Mouse (Mus musculus) embryonic facial prominence, embryonic 13.5 days (tissue): ENCODE measurements around the gene Crtc2. TPM values are rescaled to one million over a fixed set of nuclear protein-coding genes. Genes with fewer than 3 reads are reported as not detected.

ENCODE experiments used
- ATAC-seq: fragments of 200-750 bp; cut with Nextera tagmentation; 2 replicates; pipeline ENCODE4 v1.8.0; 2017; ENCODE audit warnings: low read depth; ENCODE audit not compliant: insufficient number of reproducible peaks, insufficient read depth, low FRiP score, low TSS enrichment
- H3K27ac ChIP-seq: fragments of 300-500 bp; sonication (generic); 2 replicates; pipeline ENCODE4 v1.5.1; 2015; ENCODE audit warnings: moderate library complexity, mild to moderate bottlenecking, inconsistent platforms
- H3K27me3 ChIP-seq: fragments of 300-500 bp; sonication (generic); 2 replicates; pipeline ENCODE4 v1.6.1; 2015; ENCODE audit warnings: mild to moderate bottlenecking, inconsistent platforms
- H3K36me3 ChIP-seq: fragments of 300-500 bp; sonication (generic); 2 replicates; pipeline ENCODE4 v1.6.1; 2015; ENCODE audit warnings: mild to moderate bottlenecking, inconsistent platforms
- H3K4me1 ChIP-seq: fragments of 300-500 bp; sonication (generic); 2 replicates; pipeline ENCODE4 v1.6.1; 2015; ENCODE audit warnings: inconsistent platforms
- H3K4me2 ChIP-seq: fragments of 300-500 bp; sonication (generic); 2 replicates; pipeline ENCODE4 v1.6.1; 2015; ENCODE audit warnings: moderate library complexity, mild to moderate bottlenecking, inconsistent platforms
- H3K4me3 ChIP-seq: fragments of 300-500 bp; sonication (generic); 2 replicates; pipeline ENCODE4 v1.5.1; 2015; ENCODE audit warnings: mild to moderate bottlenecking, inconsistent platforms
- H3K9ac ChIP-seq: fragments of 300-500 bp; sonication (generic); 2 replicates; pipeline ENCODE4 v1.6.1; 2015; ENCODE audit warnings: mild to moderate bottlenecking, inconsistent platforms
- H3K9me3 ChIP-seq: fragments of 300-500 bp; sonication (generic); 2 replicates; pipeline ENCODE4 v1.6.1; 2016; ENCODE audit warnings: inconsistent platforms
- WGBS: fragments of 180-500 bp; shearing (Covaris S2); methylation state at CpG from one replicate; pipeline ENCODE4 v1.1.7; 2015; ENCODE audit warnings: mixed read lengths; 5-methylcytosine and 5-hydroxymethylcytosine counted together
- polyA plus RNA-seq: library from polyadenylated mRNA; unstranded; fragments of >200 nt; fragmentation: Nextera tagmentation; extraction: Ambion mirVana; gene quantifications from 2 replicates; pipeline ENCODE4 v1.2.1, GENCODE M21; 2015

The Crtc2 gene
- polyA plus RNA-seq, 1 experiment from 2014 or later = 26.9 TPM

DNA sequence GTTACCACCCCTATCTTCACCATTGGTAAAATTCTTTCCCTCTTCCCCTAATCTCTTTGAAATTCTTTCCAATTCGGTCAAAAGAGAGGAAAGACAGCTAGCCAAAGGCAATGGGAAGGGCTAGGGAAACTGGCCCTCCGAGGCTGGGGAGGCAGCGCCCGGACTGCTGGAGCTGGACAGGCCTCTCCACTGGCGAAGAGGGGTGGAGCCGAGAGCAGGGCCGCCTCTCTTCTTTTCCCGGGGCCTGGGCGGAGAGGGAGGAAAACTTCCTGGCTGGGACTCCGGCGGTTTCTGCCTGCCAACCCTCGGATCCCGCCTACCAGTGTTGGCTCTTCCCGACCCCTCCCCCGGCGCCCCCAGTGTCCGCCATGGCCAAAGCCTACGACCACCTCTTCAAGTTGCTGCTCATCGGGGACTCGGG lies 33.4 kb upstream of the Crtc2 start:
- Histone ChIP-seq H3K4me3 (peak overlapping the region; percentile 51), H3K36me3 (peaks cover 25% of the 10 kb centered on the region), H3K9me3 (no peaks in the 10 kb centered on the region), H3K9ac (peak overlapping the region; percentile 69), H3K27ac (peak overlapping the region; percentile 80), H3K27me3 (no peaks in the 10 kb centered on the region), H3K4me1 (peaks cover 11% of the 10 kb centered on the region), H3K4me2 (peak overlapping the region; percentile 77)
- under 1% methylated on average over 20 of the region's 20 CpGs for WGBS
- ATAC-seq = peak; percentile 75

DNA sequence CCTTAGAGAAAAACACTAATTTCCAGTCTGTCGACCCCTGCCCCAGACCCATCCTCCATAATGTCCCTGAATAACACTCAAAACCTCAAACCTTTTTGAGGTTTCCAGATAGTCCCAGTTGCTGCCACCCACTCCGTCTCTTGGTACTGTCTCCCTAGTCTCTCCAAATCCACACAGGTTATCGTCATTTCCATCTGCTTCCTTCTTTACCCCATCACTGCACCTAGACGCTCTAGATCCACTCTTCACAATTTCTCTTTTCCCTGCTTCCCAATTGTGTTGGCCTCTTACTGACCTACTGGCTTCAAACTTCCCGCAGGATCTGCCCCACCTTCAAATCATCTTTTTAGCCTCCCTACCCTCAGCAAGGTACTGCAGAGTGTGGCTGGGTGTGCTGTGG lies 32.8 kb upstream of the Crtc2 start:
- 20% methylated on average over 5 of the region's 5 CpGs for WGBS
- Histone ChIP-seq H3K4me2 (peak overlapping the region; percentile 77), H3K4me3 (peak overlapping the region; percentile 51), H3K9me3 (no peaks in the 10 kb centered on the region), H3K9ac (peak overlapping the region; percentile 69), H3K4me1 (peaks cover 11% of the 10 kb centered on the region), H3K36me3 (peaks cover 31% of the 10 kb centered on the region), H3K27me3 (no peaks in the 10 kb centered on the region), H3K27ac (0 out of 2 replicates have a peak overlapping the region, but pooled peaks have one; percentile 80)
- ATAC-seq = no peak

DNA sequence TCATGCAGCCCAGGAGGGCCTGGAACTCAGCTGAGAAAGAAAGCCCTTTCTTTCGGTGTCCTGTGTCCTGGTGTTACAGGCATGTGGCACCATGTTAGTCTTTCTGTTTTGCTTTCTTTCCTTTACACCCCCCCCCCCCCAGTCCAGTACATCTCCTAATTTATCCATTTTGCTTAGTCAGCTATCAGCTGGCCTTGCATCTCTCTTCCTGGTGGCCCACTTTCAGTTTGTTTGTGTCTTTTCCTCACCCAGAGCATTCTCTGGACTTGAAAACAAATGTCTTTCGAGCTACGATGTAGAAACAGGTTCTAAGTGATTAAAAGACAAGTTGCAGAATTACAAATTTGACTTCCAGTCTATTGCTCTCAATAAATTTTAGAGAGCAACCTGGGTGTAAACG lies 31.5 kb upstream of the Crtc2 start:
- ATAC-seq = no peak
- Histone ChIP-seq H3K4me1 (peaks cover 11% of the 10 kb centered on the region), H3K9me3 (no peaks in the 10 kb centered on the region), H3K27me3 (no peaks in the 10 kb centered on the region), H3K4me2 (peak overlapping the region; percentile 77; the same call in 1 of the 2 replicates), H3K36me3 (peaks cover 32% of the 10 kb centered on the region), H3K27ac (no peak overlapping the region), H3K9ac (no peak overlapping the region), H3K4me3 (no peak overlapping the region)
- 91% methylated on average over 4 of the region's 4 CpGs for WGBS

DNA sequence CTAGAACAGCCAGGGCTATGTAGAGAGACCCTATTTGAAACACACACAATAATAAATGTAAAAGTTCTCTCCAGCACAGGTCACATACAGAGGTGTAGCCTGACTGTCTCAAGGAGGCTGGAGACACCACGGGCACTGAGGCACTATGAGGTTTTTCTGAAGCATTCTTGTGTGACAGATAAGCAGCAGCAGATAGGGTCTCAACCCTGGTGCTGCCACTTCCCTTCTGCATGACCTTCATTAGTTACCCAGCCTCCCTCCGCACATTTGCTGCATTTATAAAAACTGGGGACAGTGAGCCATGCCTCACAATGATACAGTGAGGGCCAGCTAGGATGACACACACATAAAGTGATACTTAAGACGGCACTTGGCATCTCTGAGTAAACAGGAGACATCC lies 31.0 kb upstream of the Crtc2 start:
- ATAC-seq = no peak
- no peaks in the 10 kb centered on the region for H3K27me3 ChIP-seq
- H3K4me1 ChIP-seq = peaks cover 11% of the 10 kb centered on the region
- no peaks in the 10 kb centered on the region for H3K9me3 ChIP-seq
- no peak overlapping the region for H3K9ac ChIP-seq
- WGBS = 75% methylated on average over 3 of the region's 3 CpGs
- H3K27ac ChIP-seq = no peak overlapping the region
- no peak overlapping the region for H3K4me2 ChIP-seq
- H3K36me3 ChIP-seq = peaks cover 32% of the 10 kb centered on the region
- H3K4me3 ChIP-seq = no peak overlapping the region

DNA sequence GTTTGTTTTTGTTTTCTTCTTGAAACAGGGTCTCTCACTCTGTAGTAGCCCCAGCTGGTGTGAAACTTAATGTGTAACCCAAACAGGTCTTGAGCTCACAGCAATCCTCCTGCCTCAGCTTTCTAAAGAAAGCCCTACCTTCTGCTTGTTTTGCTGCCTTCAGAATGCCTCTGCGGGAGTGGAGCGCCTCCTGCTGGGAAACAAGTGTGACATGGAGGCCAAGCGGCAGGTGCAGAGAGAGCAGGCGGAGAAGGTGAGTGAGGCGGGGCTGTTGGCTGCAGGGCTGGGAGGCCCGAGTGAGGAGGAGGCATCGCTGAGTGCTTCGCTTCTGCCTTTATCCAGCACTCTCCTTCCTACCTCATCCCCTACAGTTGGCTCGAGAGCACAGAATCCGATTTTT lies 29.6 kb upstream of the Crtc2 start:
- Histone ChIP-seq H3K4me1 (peaks cover 11% of the 10 kb centered on the region), H3K27ac (no peak overlapping the region), H3K9me3 (no peaks in the 10 kb centered on the region), H3K9ac (no peak overlapping the region), H3K4me3 (no peak overlapping the region), H3K4me2 (no peak overlapping the region), H3K36me3 (peaks cover 32% of the 10 kb centered on the region), H3K27me3 (no peaks in the 10 kb centered on the region)
- 83% methylated on average over 10 of the region's 10 CpGs for WGBS
- ATAC-seq = no peak

DNA sequence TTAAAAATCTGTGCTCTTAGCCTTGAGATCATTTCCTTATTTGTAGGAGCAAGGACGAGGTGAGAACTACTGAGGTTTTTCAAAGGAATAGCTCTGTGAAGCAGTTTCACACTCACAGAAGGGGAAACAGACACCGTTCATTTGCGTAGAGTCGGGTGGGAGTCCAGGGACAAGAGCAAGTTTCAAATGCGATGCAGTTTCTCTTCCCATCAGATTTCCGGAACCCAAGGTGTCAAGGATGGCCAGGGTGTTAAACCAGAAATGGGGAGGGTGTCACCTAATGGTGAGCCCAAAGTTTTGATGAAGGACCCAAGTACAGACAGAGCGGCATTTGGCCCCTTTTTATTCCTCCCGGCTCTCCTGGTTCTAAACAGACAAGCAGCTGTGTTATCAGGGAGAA lies 22.9 kb upstream of the Crtc2 start:
- WGBS = 14% methylated on average over 8 of the region's 8 CpGs

DNA sequence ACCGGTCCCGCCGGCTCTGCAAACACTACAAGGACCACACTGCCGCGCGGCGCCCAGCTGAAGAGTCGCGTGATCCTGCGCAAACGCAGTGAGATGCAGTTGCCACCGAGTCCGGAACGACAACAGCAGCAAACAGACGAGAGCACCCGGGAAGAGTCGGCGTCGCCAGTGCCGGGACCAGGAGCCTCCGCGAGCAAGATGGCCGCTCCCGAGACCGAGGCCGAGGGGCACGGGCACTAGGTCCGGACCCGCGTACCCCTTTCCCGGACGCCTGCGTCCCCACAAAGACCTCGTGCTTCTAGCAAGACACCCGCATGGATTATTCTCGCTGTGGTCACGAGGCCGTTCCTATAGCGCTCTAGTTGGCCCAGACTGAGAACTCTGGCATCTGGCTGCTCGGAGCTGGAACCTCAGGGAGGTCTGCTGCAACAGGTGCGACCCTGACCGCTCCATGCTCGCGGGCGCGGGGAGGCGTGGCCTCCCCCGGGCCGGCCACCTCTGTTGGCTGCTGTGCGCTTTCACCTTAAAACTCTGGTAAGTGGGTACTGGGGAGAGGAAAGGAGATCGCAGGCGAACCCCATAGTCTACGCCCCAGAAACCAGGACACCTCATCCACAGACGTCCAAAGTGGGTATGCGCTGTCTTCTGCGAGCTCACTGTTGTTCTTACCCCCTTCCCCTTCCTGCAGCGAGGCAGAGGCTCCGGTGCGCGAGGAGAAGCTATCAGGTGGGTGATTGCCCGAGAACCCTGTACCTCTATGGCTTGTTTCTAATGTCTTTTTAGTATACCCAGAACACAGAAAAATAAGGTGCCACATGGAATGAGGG lies 22.2 kb upstream of the Crtc2 start, which contains the start of gene Jtb:
Gene Jtb, plus strand, starts transcription at position 91 of the 827 bp plus-strand sequence.
- peaks cover 8% of the 10 kb centered on the region for H3K4me1 ChIP-seq
- no peaks in the 10 kb centered on the region for H3K27me3 ChIP-seq
- ATAC-seq = peak; percentile 94
- H3K27ac ChIP-seq = peak within 1 kb of the TSS; percentile 88
- no peaks in the 10 kb centered on the region for H3K9me3 ChIP-seq
- under 1% methylated on average over 61 of the region's 61 CpGs for WGBS
- peak within 1 kb of the TSS; percentile 87 for H3K4me3 ChIP-seq
- H3K36me3 ChIP-seq = peaks cover 35% of the 10 kb centered on the region
- peak within 1 kb of the TSS; percentile 81 for H3K4me2 ChIP-seq
- peak within 1 kb of the TSS; percentile 89 for H3K9ac ChIP-seq

More for the DNA sequence above, 22.9 kb upstream of the Crtc2 start:
- ATAC-seq = no peak
- Histone ChIP-seq H3K4me2 (peak overlapping the region; percentile 81), H3K4me1 (peaks cover 8% of the 10 kb centered on the region), H3K27me3 (no peaks in the 10 kb centered on the region), H3K9ac (peak overlapping the region; percentile 89), H3K27ac (no peak overlapping the region; the same call in 1 of the 2 replicates), H3K36me3 (peaks cover 32% of the 10 kb centered on the region), H3K4me3 (peak overlapping the region; percentile 87), H3K9me3 (no peaks in the 10 kb centered on the region)

DNA sequence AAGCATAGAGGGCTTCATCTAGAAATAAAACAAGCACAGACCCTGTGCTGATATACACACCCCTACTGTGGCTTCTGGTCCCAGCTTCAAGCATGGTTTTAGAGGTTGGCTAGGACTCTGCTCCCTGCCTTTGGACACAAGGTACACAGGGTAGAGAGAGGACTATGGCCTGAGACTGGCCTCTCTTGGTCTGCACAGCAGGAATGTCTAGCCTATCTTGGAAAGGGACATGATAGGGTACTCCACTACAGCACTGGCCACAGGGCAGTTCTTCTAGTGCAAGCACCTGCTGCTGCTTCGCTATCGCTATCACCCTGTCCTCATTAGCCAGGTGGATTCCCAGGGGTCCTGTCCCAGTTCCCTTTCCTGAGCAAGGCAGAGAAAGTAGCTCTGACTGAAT lies 12.7 kb upstream of the Crtc2 start:
- no peak for ATAC-seq

DNA sequence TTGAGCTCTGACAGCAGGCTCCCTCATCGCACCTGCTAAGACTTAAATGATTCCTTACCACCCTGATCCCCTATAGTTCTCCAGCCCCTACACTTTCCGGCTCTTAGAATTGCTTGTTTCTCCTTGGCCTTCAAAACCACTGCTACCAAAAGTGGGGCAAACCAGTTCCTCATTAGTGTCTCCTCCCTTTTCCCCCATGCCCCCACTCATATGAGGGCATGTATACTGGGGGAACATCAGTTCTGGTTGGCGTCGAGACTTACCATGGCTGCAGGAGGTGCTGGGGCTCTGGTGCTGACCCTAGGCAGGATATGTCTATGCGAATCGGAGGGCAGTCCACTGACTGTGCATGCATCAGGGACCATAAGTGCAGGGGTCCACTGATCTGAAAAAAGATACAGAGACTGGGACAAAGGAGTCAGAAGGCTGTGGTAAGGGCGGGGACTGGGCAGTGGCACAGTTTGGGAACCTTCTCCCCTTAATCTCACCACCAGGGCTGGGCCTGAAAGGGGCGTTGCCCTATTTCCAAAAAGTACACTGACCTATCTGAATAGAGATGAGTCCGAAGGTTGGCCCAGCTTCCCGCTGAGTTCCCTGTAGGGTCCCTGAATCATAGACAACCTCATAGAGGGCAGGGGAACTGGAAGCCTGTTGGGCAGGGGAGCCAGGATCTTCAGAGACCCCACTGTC lies 12.1 kb upstream of the Crtc2 start:
- H3K9me3 ChIP-seq = no peaks in the 10 kb centered on the region
- no peak overlapping the region for H3K4me3 ChIP-seq
- ATAC-seq = no peak
- H3K4me2 ChIP-seq = peak overlapping the region; percentile 69
- no peak overlapping the region for H3K27ac ChIP-seq
- H3K36me3 ChIP-seq = 0 out of 2 replicates have a peak, but pooled peaks cover 3% of the 10 kb centered on the region
- H3K4me1 ChIP-seq = peaks cover 22% of the 10 kb centered on the region
- no peaks in the 10 kb centered on the region for H3K27me3 ChIP-seq
- H3K9ac ChIP-seq = no peak overlapping the region
- 88% methylated on average over 10 of the region's 10 CpGs for WGBS

More for the DNA sequence above, 12.7 kb upstream of the Crtc2 start:
- H3K9ac ChIP-seq = no peak overlapping the region
- peaks cover 7% of the 10 kb centered on the region for H3K36me3 ChIP-seq
- no peak overlapping the region for H3K4me2 ChIP-seq
- no peaks in the 10 kb centered on the region for H3K9me3 ChIP-seq
- no peaks in the 10 kb centered on the region for H3K27me3 ChIP-seq
- H3K4me1 ChIP-seq = peaks cover 22% of the 10 kb centered on the region
- 95% methylated on average over 2 of the region's 2 CpGs for WGBS
- H3K27ac ChIP-seq = no peak overlapping the region
- H3K4me3 ChIP-seq = no peak overlapping the region

DNA sequence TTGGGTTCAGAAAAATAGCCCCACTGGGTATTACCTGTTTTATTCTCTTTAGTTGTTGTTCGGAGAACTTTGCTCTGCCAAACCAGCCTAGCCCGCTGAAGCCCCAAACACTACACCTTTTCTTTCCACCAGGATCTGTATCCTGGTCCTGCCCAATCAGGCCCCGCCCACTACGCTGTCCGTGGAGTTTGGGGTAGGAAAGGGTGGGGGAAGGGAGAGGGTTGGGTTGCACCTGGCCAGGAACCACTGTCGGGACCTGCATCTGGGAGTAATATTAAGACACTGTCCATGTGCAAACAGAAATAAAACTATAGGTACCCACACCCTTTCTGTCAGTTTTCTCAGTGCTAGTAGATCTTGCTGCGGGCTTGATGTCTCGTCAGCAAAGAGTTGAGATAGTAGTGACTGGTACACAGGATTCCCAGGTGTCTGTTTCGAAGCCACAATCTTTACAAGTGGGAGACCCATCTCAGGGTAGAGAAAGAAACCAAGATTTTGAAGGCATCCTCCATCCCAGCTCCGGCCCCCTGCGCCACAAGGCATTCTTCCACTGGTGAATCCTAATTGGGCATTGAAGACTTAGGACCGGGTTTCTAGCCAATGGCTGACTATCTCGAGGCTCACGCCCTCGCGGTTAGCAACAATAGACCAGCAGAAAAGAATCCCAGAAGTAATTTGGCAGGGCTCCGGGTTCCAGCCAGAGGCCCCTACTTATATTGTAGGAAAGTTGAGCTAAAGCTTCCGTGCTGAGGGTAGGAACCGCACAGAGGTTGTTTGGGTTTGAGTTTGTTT lies 10.8 kb upstream of the Crtc2 start, which contains the start of gene Creb3l4:
Gene Creb3l4, minus strand, starts transcription at position 529 of the 792 bp plus-strand sequence.
- ATAC-seq = peak; percentile 63
- H3K36me3 ChIP-seq = no peaks in the 10 kb centered on the region
- H3K27ac ChIP-seq = peak within 1 kb of the TSS; percentile 91
- H3K4me1 ChIP-seq = peaks cover 27% of the 10 kb centered on the region
- peak within 1 kb of the TSS; percentile 69 for H3K4me2 ChIP-seq
- H3K4me3 ChIP-seq = peak within 1 kb of the TSS; percentile 40
- H3K9ac ChIP-seq = peak within 1 kb of the TSS; percentile 60
- H3K9me3 ChIP-seq = no peaks in the 10 kb centered on the region
- WGBS = 2% methylated on average over 19 of the region's 19 CpGs
- H3K27me3 ChIP-seq = no peaks in the 10 kb centered on the region

DNA sequence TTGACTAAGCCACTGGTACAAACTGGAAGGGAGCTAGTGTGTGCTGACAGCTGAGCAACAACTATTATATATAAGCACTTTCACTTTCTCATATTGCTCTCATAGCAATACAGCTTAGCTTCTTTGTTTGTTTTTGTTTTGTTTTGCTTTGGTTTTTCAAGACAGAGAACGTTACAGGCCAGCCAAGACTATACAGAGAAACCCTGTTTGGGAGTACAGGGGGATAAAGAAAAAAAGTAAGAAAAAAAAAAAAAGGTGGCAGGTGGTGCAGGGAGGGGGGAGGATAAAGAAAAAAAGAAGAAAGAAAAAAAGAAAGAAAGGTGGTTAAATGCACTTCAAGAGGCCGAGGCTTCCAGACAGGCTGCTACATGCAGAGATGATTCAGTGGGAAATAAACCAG lies 8.6 kb upstream of the Crtc2 start:
- Histone ChIP-seq H3K4me1 (peaks cover 40% of the 10 kb centered on the region), H3K4me2 (no peak overlapping the region), H3K4me3 (no peak overlapping the region), H3K27me3 (no peaks in the 10 kb centered on the region), H3K27ac (no peak overlapping the region), H3K9me3 (no peaks in the 10 kb centered on the region), H3K36me3 (peaks cover 11% of the 10 kb centered on the region), H3K9ac (no peak overlapping the region)
- no peak for ATAC-seq
- 60% methylated on average over 2 of the region's 2 CpGs for WGBS
